Mouse (Mus musculus): Measurements from ENCODE around the gene Pbxip1. TPM values are rescaled to one million over a fixed set of nuclear protein-coding genes. Genes with fewer than 3 reads are reported as not detected.

The Pbxip1 gene
- polyA plus RNA-seq, 1 experiment from 2014 or later = 15.7 TPM

DNA sequence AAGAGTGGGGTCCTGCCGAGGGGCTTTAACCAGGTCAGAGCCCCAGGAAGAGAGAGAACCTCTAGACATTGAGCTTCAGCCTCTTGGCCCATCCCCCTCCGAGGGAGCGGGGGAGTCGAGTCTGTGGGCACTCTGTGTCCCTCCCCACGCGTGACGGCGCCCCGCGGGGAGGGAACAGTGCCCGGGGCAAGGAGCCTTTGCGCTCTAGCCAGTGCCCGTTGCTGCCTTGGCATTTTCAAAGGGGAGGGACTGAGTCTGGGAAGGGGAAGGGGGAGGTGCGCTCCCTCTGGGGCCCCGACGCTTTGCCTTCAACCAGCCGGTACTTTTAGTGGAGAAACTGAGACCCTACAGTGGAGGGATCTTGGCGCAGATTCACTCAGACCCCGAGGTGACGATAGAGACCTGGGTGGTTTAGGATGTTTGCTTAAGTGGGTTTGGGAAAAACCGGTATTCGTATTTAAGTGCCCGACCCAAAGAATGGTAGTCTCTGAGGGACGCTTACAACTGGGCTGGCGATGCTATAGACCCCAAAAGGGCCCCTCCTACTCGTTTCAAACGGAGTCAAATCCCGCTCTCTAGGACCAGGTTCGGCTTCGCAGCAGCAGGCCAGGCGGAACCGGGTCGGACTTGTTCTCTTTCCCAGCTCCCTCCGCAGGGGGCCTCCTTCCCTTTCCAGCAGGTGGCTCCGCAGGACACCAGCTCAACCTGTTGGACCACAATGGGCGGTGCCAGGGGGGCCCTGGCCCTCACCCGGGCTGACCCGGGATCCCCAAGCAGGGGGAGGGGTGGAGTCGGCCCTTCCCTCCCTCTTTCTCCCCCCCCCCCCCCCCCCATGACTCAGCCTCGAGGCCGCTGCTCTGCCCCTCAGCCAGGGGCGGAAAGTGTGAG lies 42.3 kb upstream of the Pbxip1 start, which contains the start of gene Zbtb7b:
Gene Zbtb7b, minus strand, starts transcription at position 771 of the 888 bp plus-strand sequence.
- H3K9ac ChIP-seq = peak within 1 kb of the TSS; percentile 25
- peaks cover 24% of the 10 kb centered on the region for H3K27me3 ChIP-seq (replicated peaks)
- H3K36me3 ChIP-seq (replicated peaks) = no peaks in the 10 kb centered on the region
- peak within 1 kb of the TSS; percentile 40 for H3K27ac ChIP-seq
- H3K4me2 ChIP-seq = peak within 1 kb of the TSS; percentile 100
- no peaks in the 10 kb centered on the region for H3K9me3 ChIP-seq
- under 1% methylated on average over 37 of the region's 42 CpGs for WGBS
- H3K4me3 ChIP-seq = peak within 1 kb of the TSS; percentile 46
- ATAC-seq (replicated peaks) = peak; percentile 32
- peaks cover 67% of the 10 kb centered on the region for H3K4me1 ChIP-seq

- ATAC-seq (replicated peaks) = no peak
- Histone ChIP-seq H3K27me3 (replicated peaks) (peaks cover 24% of the 10 kb centered on the region), H3K4me2 (peak overlapping the region; percentile 100), H3K4me3 (peak overlapping the region; percentile 46), H3K9me3 (no peaks in the 10 kb centered on the region), H3K36me3 (replicated peaks) (no peaks in the 10 kb centered on the region), H3K27ac (no peak overlapping the region), H3K9ac (no peak overlapping the region), H3K4me1 (peaks cover 67% of the 10 kb centered on the region)
- WGBS = under 1% methylated on average over 12 of the region's 12 CpGs
These were observed 41.6 kb upstream of the Pbxip1 start for GRCm38 (mm10) chr3:89394894-89395256.

- peaks cover 24% of the 10 kb centered on the region for H3K27me3 ChIP-seq (replicated peaks)
- no peaks in the 10 kb centered on the region for H3K9me3 ChIP-seq
- no peaks in the 10 kb centered on the region for H3K36me3 ChIP-seq (replicated peaks)
- ATAC-seq (replicated peaks) = no peak
- H3K4me2 ChIP-seq = peak overlapping the region; percentile 100
- H3K9ac ChIP-seq = no peak overlapping the region
- WGBS = 5% methylated on average over 10 of the region's 10 CpGs
- H3K27ac ChIP-seq = no peak overlapping the region
- peaks cover 65% of the 10 kb centered on the region for H3K4me1 ChIP-seq
- H3K4me3 ChIP-seq = peak overlapping the region; percentile 46; the same call in 1 of the 2 replicates
These were observed 41.1 kb upstream of the Pbxip1 start for GRCm38 (mm10) chr3:89395419-89395805.

DNA sequence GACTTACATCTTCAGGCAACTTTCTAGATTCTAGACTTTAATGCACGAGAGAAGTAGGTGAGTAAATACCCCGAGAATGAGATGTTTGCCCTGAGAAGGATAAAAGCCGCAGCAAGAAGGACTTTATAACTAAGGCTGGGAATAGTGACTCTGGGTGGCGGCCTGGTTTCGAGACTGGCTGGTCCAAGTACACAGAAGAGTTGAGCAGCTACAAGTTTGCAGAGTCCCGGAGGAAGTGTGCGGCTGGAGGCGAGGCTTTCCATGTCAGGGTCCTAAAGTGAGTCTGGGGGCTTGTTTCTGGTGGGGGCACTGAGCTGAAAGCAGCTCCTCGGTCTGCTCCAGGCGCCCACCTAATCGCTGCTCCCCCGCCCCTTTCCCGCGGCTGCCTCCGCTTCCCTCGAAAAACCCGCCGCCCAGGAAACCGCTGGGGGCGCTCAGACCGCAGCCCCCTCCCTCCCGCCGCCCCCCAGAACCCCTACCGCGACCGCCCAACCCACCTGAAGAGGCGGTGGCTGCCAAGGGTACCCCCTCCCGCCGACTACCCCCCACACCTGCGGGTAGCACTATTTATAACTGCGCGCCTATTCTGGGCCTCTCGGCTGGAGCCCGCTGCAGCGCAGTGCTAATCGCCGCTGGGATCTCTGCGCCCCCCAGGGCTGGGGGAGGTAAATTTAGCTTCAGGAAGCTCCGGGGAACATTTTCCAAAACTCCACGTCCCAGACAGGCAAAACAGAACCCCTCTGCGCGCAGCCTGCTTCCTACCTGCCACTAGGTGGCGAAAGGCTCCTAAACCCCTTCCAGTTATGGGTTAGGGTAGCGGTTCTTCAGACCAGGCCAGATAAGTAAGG lies 40.5 kb upstream of the Pbxip1 start:
- Histone ChIP-seq H3K9ac (peak overlapping the region; percentile 34), H3K4me3 (peak overlapping the region; percentile 41), H3K36me3 (replicated peaks) (no peaks in the 10 kb centered on the region), H3K4me1 (peaks cover 59% of the 10 kb centered on the region), H3K27me3 (replicated peaks) (peaks cover 24% of the 10 kb centered on the region), H3K27ac (no peak overlapping the region), H3K4me2 (peak overlapping the region; percentile 100), H3K9me3 (no peaks in the 10 kb centered on the region)
- under 1% methylated on average over 44 of the region's 44 CpGs for WGBS
- no peak for ATAC-seq (replicated peaks)

GRCm38 (mm10) chr3:89396654-89397005 lies 39.9 kb upstream of the Pbxip1 start:
- H3K27ac ChIP-seq = no peak overlapping the region
- 2% methylated on average over 4 of the region's 4 CpGs for WGBS
- no peaks in the 10 kb centered on the region for H3K9me3 ChIP-seq
- H3K9ac ChIP-seq = peak overlapping the region; percentile 34
- ATAC-seq (replicated peaks) = no peak
- peak overlapping the region; percentile 41 for H3K4me3 ChIP-seq
- no peaks in the 10 kb centered on the region for H3K36me3 ChIP-seq (replicated peaks)
- H3K4me2 ChIP-seq = peak overlapping the region; percentile 100
- peaks cover 53% of the 10 kb centered on the region for H3K4me1 ChIP-seq
- peaks cover 24% of the 10 kb centered on the region for H3K27me3 ChIP-seq (replicated peaks)

- Histone ChIP-seq H3K4me3 (no peak overlapping the region), H3K27ac (no peak overlapping the region), H3K9me3 (no peaks in the 10 kb centered on the region), H3K4me2 (no peak overlapping the region), H3K4me1 (peaks cover 7% of the 10 kb centered on the region), H3K36me3 (replicated peaks) (0 out of 2 replicates have a peak, but pooled peaks cover 4% of the 10 kb centered on the region), H3K9ac (no peak overlapping the region), H3K27me3 (replicated peaks) (peaks cover 3% of the 10 kb centered on the region)
- WGBS = 92% methylated on average over 7 of the region's 7 CpGs
- ATAC-seq (replicated peaks) = no peak
These were observed 35.2 kb upstream of the Pbxip1 start for GRCm38 (mm10) chr3:89401329-89401728.

GRCm38 (mm10) chr3:89402693-89403092 lies 33.8 kb upstream of the Pbxip1 start, which contains the start of gene Lenep:
Lenep (minus strand) TSS chr3:89402793.
- H3K4me2 ChIP-seq = no peak within 1 kb of the TSS
- no peak within 1 kb of the TSS for H3K4me3 ChIP-seq
- 0 out of 2 replicates have a peak, but pooled peaks cover 8% of the 10 kb centered on the region for H3K36me3 ChIP-seq (replicated peaks)
- no peak within 1 kb of the TSS for H3K9ac ChIP-seq
- H3K4me1 ChIP-seq = no peaks in the 10 kb centered on the region
- H3K27me3 ChIP-seq (replicated peaks) = no peaks in the 10 kb centered on the region
- no peak for ATAC-seq (replicated peaks)
- H3K9me3 ChIP-seq = no peaks in the 10 kb centered on the region
- no peak within 1 kb of the TSS for H3K27ac ChIP-seq
- 72% methylated on average over 5 of the region's 5 CpGs for whole genome bisulfite sequencing

- 93% methylated on average over 6 of the region's 6 CpGs for WGBS
- Histone ChIP-seq H3K27me3 (replicated peaks) (no peaks in the 10 kb centered on the region), H3K9me3 (no peaks in the 10 kb centered on the region), H3K9ac (no peak overlapping the region), H3K4me1 (peaks cover 16% of the 10 kb centered on the region), H3K27ac (no peak overlapping the region), H3K4me3 (no peak overlapping the region), H3K36me3 (replicated peaks) (0 out of 2 replicates have a peak, but pooled peaks cover 8% of the 10 kb centered on the region), H3K4me2 (no peak overlapping the region)
- no peak for ATAC-seq (replicated peaks)
These were observed 29.6 kb upstream of the Pbxip1 start for GRCm38 (mm10) chr3:89406887-89407286.

- Histone ChIP-seq H3K36me3 (replicated peaks) (0 out of 2 replicates have a peak, but pooled peaks cover 8% of the 10 kb centered on the region), H3K9ac (no peak overlapping the region), H3K9me3 (no peaks in the 10 kb centered on the region), H3K27me3 (replicated peaks) (no peaks in the 10 kb centered on the region), H3K4me3 (no peak overlapping the region), H3K4me2 (no peak overlapping the region), H3K27ac (no peak overlapping the region), H3K4me1 (peaks cover 16% of the 10 kb centered on the region)
- WGBS = 63% methylated on average over 16 of the region's 16 CpGs
- ATAC-seq (replicated peaks) = no peak
These were observed 28.1 kb upstream of the Pbxip1 start for GRCm38 (mm10) chr3:89408448-89408847.

DNA sequence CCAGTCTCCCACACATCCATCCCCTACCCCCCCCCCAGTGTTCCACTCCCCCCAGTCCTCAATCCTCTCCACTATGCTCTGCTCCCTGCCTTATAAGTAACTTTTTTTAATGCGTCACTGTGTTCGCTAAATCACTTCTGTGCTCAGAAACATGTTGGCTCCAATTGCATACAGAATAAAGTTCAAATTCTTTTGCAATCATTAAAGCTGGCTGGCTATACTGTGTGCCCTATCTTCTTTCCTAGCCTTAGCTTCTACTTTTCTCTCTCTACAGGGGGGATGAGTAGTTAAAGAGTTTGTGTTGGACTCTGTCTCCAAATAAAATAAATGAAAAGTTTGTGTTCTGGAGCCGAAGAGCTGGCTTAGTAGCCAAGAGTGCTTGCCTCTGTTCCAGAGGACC lies 26.8 kb upstream of the Pbxip1 start:
- H3K9ac ChIP-seq = no peak overlapping the region
- ATAC-seq (replicated peaks) = no peak

DNA sequence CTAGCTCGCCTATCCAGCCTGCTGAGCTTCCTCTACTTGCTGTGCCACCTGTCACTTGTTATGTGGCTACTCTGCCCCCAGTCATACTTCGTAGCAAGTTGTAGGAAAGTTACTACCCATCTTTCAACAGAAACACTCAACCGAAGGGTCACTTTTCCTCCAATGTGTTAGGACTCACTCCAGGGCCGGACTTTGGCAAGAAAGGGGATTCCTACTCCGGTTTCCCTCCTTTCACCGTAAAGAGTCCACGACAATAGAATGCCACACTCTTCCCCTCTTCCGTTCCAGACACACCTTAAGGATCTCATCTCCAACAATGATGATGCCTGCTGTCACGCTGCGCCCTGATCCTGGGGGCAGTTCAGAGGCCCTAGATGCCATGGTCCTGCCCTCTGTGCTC lies 25.6 kb upstream of the Pbxip1 start:
- H3K27me3 ChIP-seq (replicated peaks) = no peaks in the 10 kb centered on the region
- peak overlapping the region; percentile 65 for H3K27ac ChIP-seq
- ATAC-seq (replicated peaks) = no peak
- peaks cover 15% of the 10 kb centered on the region for H3K36me3 ChIP-seq (replicated peaks)
- H3K9me3 ChIP-seq = no peaks in the 10 kb centered on the region
- H3K4me3 ChIP-seq = peak overlapping the region; percentile 44
- WGBS = 86% methylated on average over 10 of the region's 10 CpGs
- H3K4me2 ChIP-seq = peak overlapping the region; percentile 75
- H3K9ac ChIP-seq = peak overlapping the region; percentile 47
- peaks cover 16% of the 10 kb centered on the region for H3K4me1 ChIP-seq

More for the DNA sequence above, 26.8 kb upstream of the Pbxip1 start:
- no peak overlapping the region for H3K4me2 ChIP-seq
- no peak overlapping the region for H3K4me3 ChIP-seq
- peaks cover 16% of the 10 kb centered on the region for H3K4me1 ChIP-seq
- WGBS = 98% methylated on average over 3 of the region's 3 CpGs
- peaks cover 9% of the 10 kb centered on the region for H3K36me3 ChIP-seq (replicated peaks)
- H3K9me3 ChIP-seq = no peaks in the 10 kb centered on the region
- H3K27me3 ChIP-seq (replicated peaks) = no peaks in the 10 kb centered on the region
- no peak overlapping the region for H3K27ac ChIP-seq

Measured in midbrain, embryonic 15.5 days (tissue).